Mouse (Mus musculus): Measurements from ENCODE around the gene 1700040F15Rik. TPM values are rescaled to one million over a fixed set of nuclear protein-coding genes. Genes with fewer than 3 reads are reported as not detected.
"Not testable (repeated sequence)": the region's sequence is repeated elsewhere in the genome, so short reads cannot be mapped to it uniquely, and the experiment has no call there.

1700040F15Rik gene
- total RNA-seq (2021), result not detected

GRCm38 (mm10) chrY:61101947-61102346, at the start of gene 1700040F15Rik:
TSS of gene 1700040F15Rik (plus strand) at chrY:61102247.
- DNase-seq (ENCODE audit: low spot score in 2 of 2); intact Hi-C loops (cut with DNase I): not testable (repeated sequence)
